Mouse (Mus musculus) forebrain, embryonic 14.5 days (tissue): ENCODE data around the gene Gramd4. TPM values are rescaled to one million over a fixed set of nuclear protein-coding genes. Genes with fewer than 3 reads are reported as not detected.

Experiments used
- ATAC-seq: fragments of 200-750 bp; cut with Nextera tagmentation; 2 replicates; pipeline ENCODE4 v1.8.0; 2017; ENCODE audit warnings: mild to moderate bottlenecking, moderate library complexity
- DNase-seq: peaks from one replicate; pipeline ENCODE4 v3.0.0-alpha.2; 2015; ENCODE audit warnings: low spot score
- H3K27ac ChIP-seq: fragments of 300-500 bp; sonication (generic); 2 replicates; pipeline ENCODE4 v1.5.1; 2014; ENCODE audit warnings: low read depth, mild to moderate bottlenecking, control low read depth, low read length, moderate library complexity
- H3K27me3 ChIP-seq: fragments of 300-500 bp; sonication (generic); replicated peaks from 2 replicates; pipeline ENCODE4 v1.6.1; 2014; ENCODE audit warnings: low read length, control low read depth, mixed read lengths; ENCODE audit not compliant: control insufficient read depth, insufficient read depth
- H3K36me3 ChIP-seq: fragments of 300-500 bp; sonication (generic); 2 replicates; pipeline ENCODE4 v1.6.1; 2014; ENCODE audit warnings: low read length, control low read depth; ENCODE audit not compliant: control insufficient read depth, insufficient read depth
- H3K4me1 ChIP-seq: fragments of 300-500 bp; sonication (generic); 2 replicates; pipeline ENCODE4 v1.6.1; 2014; ENCODE audit warnings: antibody characterized with exemption, low read length, control low read depth; ENCODE audit not compliant: control insufficient read depth, insufficient read depth
- H3K4me2 ChIP-seq: fragments of 300-500 bp; sonication (generic); 2 replicates; pipeline ENCODE4 v1.6.1; 2014; ENCODE audit warnings: mild to moderate bottlenecking, control low read depth, low read length
- H3K4me3 ChIP-seq: fragments of 300-500 bp; sonication (generic); 2 replicates; pipeline ENCODE4 v1.5.1; 2014; ENCODE audit warnings: low read depth, low read length, control low read depth
- H3K9ac ChIP-seq: fragments of 300-500 bp; sonication (generic); 2 replicates; pipeline ENCODE4 v1.6.1; 2014; ENCODE audit warnings: mild to moderate bottlenecking, low read length, control low read depth, moderate library complexity
- H3K9me3 ChIP-seq: fragments of 300-500 bp; sonication (generic); replicated peaks from 2 replicates; pipeline ENCODE4 v1.6.1; 2016; ENCODE audit warnings: low read length, control low read depth, mixed read lengths; ENCODE audit not compliant: control insufficient read depth
- WGBS: fragments of 180-500 bp; shearing (Covaris S2); extraction: QIAGEN DNeasy Blood & Tissue Kit; methylation state at CpG from one replicate; pipeline ENCODE4 v1.1.7; 2014; 5-methylcytosine and 5-hydroxymethylcytosine counted together
- polyA plus RNA-seq: library from polyadenylated mRNA; unstranded; fragments of >200 nt; fragmentation: Nextera tagmentation; extraction: Ambion mirVana; gene quantifications from 2 replicates; pipeline ENCODE4 v1.2.1, GENCODE M21; 2014

Gene Gramd4
- polyA plus RNA-seq, 1 experiment from 2014 or later = 20.7 TPM

DNA sequence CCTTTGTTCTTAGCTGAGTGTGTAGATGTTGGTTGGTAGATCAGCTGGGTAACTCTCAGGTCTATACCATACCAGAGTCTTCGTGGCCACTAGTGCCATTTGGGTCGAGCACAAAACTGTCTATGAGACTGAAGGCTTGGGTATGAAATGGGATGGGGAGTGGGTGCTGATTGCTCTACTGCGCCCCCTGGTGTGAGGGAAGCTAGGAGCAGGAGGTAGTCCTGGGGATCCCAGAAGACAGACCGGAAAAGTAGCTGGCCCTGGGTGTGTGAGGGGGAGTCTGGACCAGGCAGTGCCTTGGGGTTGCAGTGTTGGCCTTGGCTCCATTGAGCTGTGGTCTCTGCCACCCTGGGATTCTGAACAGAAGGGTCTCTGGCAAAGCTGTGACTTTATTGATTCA, 80.1 kb downstream of the Gramd4 start:
- ATAC-seq (no peak), DNase-seq (no peak)
- no peaks in the 10 kb centered on the region for H3K9me3 ChIP-seq
- no peak overlapping the region for H3K27ac ChIP-seq
- H3K9ac ChIP-seq = no peak overlapping the region
- H3K27me3 ChIP-seq = no peaks in the 10 kb centered on the region
- H3K4me2 ChIP-seq = no peak overlapping the region
- no peak overlapping the region for H3K4me3 ChIP-seq
- 66% methylated on average over 4 of the region's 4 CpGs for WGBS
- H3K36me3 ChIP-seq = peaks cover 65% of the 10 kb centered on the region
- H3K4me1 ChIP-seq = no peaks in the 10 kb centered on the region

DNA sequence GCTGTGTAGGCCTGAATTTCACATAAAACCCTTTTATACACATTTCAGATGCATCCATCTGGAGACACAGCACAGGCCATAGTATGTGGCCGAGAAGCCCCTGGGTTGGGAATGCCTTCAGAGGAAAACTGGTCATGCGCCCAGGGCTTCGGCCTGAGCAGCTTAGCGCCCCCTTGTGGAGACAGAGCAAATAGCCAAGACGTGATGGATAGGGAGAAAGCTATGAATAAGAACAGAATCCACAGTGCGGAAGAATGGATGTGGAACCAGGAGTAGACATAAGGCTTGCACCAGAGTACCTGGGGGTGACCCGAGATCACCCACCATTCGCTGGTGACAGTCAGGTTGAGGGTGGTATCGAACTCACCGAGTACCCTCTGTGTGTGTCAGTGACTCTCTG, 82.8 kb downstream of the Gramd4 start:
- no peaks in the 10 kb centered on the region for H3K27me3 ChIP-seq
- peak; percentile 80 for DNase-seq
- no peak overlapping the region for H3K27ac ChIP-seq
- H3K4me2 ChIP-seq = no peak overlapping the region
- H3K4me1 ChIP-seq = no peaks in the 10 kb centered on the region
- peaks cover 61% of the 10 kb centered on the region for H3K36me3 ChIP-seq
- peak; percentile 43; the same call in 1 of the 2 replicates for ATAC-seq
- H3K4me3 ChIP-seq = no peak overlapping the region
- H3K9ac ChIP-seq = no peak overlapping the region
- WGBS = 30% methylated on average over 10 of the region's 10 CpGs
- H3K9me3 ChIP-seq = no peaks in the 10 kb centered on the region

DNA sequence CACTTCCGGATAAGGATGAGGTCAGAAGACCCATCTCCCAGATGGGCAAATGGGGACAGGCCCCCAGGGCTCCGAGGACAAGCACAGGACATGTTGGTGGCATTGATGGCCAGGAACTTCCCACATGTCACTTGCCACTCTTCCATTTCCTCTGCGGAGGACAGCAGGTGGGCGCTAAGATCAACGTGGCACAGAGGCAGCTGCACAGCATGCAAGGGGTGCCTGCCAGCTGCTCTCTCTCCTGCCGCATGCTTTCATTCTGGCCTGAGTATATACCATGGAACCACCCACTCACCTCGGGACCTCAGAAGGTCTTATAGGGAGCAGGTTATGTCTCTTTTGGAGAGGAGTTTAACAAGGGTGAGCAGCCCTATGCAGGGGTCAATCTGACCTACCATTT, 87.1 kb downstream of the Gramd4 start:
- DNase-seq (no peak), ATAC-seq (no peak)
- no peak overlapping the region for H3K4me2 ChIP-seq
- H3K27me3 ChIP-seq = no peaks in the 10 kb centered on the region
- H3K27ac ChIP-seq = no peak overlapping the region
- H3K4me3 ChIP-seq = no peak overlapping the region
- H3K4me1 ChIP-seq = no peaks in the 10 kb centered on the region
- H3K36me3 ChIP-seq = peaks cover 74% of the 10 kb centered on the region
- H3K9ac ChIP-seq = no peak overlapping the region
- WGBS = 86% methylated on average over 7 of the region's 7 CpGs
- H3K9me3 ChIP-seq = no peaks in the 10 kb centered on the region

DNA sequence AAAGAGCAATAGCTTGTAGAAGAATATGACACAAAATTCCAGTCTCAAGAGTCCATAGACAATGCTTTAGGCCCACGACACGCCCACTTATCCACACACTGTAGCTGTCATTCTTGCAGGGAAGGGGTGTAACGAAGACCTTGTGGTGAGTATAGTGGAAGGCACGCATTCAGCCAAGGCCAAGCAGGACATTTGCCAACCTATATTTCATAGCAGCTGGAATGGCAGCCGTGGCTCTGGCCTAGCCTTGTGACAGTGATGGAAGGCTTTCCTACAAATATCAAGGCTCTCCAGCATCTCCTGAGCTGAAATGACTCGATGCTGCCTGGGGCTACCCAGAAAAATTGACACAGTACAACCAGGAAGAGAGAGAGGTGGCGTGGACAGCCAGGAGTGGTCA, 87.6 kb downstream of the Gramd4 start:
- H3K4me3 ChIP-seq = no peak overlapping the region
- no peak overlapping the region for H3K4me2 ChIP-seq
- DNase-seq (no peak), ATAC-seq (no peak)
- H3K27ac ChIP-seq = no peak overlapping the region
- H3K36me3 ChIP-seq = peaks cover 70% of the 10 kb centered on the region
- no peaks in the 10 kb centered on the region for H3K27me3 ChIP-seq
- H3K9me3 ChIP-seq = no peaks in the 10 kb centered on the region
- H3K9ac ChIP-seq = no peak overlapping the region
- no peaks in the 10 kb centered on the region for H3K4me1 ChIP-seq
- WGBS = 91% methylated on average over 7 of the region's 7 CpGs

DNA sequence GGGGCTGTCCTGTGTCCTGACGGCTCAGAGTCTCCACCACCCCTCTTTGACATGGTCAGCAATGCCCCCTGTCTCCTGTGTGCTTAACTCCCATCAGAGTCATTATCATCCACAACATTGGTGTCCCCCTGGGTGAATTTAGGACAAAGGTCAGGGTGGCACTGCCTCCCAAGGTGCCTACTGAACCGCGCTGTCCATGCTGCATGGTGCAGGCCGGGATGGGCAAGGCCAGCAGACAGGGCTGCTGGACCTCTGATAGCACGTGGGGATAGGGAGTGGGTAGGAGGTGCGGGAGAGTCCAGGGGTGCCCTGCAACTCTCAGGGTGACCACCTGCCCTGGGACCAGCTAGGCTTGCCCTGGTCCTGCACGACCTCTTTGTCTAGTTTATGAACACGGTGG, 89.4 kb downstream of the Gramd4 start:
- DNase-seq (no peak), ATAC-seq (no peak)
- Histone ChIP-seq H3K4me2 (no peak overlapping the region), H3K27me3 (no peaks in the 10 kb centered on the region), H3K4me3 (no peak overlapping the region), H3K27ac (no peak overlapping the region), H3K36me3 (peaks cover 68% of the 10 kb centered on the region), H3K4me1 (no peaks in the 10 kb centered on the region), H3K9ac (no peak overlapping the region), H3K9me3 (no peaks in the 10 kb centered on the region)
- 88% methylated on average over 8 of the region's 8 CpGs for WGBS

DNA sequence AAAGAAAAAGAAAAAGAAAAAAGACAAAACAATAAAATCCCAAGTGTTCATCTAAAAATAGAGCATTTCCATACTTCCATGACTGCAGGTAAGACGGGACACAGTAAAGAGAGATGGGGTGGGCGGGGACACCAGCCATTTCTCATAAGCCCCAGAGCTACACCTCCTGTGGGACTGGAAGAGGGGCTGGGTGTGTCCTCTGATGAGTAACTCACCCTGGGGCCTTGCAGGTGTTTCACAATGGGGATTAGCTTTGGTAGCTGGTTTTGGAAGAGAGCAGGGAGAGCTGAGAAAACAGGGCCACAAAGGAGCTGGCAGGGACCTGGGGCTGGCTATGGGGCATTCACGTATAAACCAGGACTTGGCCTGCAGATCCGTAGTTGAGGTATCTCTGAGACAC, 93.1 kb downstream of the Gramd4 start:
- WGBS = 73% methylated on average over 4 of the region's 4 CpGs
- H3K27me3 ChIP-seq = no peaks in the 10 kb centered on the region

DNA sequence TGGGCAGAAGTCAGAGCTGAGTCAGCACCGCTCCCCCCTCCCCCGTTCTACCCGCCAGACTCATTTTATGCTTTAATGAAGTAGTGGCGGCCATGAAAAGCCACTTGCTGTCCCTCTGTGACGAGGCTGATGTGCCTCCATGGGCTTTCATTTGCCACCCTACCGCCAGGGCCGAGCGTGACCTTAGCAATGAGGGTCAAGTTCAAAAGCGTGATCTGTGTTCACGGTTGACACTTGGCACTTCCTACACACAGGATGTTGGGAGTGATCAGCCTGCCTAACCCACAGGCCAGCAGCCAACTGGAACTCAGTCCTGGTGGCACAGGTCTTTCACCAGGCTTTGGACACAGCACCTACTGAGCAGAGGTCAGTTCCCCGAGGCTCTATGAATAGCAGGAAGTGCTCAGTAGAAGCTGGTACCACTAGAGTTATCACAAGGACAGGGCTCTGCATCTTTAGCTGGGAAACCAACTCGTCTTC, 96.0 kb downstream of the Gramd4 start:
- no peak overlapping the region for H3K9ac ChIP-seq
- no peak overlapping the region for H3K4me3 ChIP-seq
- H3K4me1 ChIP-seq = no peaks in the 10 kb centered on the region
- DNase-seq = no peak
- ATAC-seq = no peak
- H3K36me3 ChIP-seq = peaks cover 48% of the 10 kb centered on the region
- WGBS = 92% methylated on average over 12 of the region's 12 CpGs
- no peak overlapping the region for H3K27ac ChIP-seq
- no peak overlapping the region for H3K4me2 ChIP-seq
- no peaks in the 10 kb centered on the region for H3K9me3 ChIP-seq
- no peaks in the 10 kb centered on the region for H3K27me3 ChIP-seq

More for the DNA sequence above, 93.1 kb downstream of the Gramd4 start:
- H3K27ac ChIP-seq = no peak overlapping the region
- ATAC-seq = no peak
- DNase-seq = no peak
- H3K36me3 ChIP-seq = peaks cover 62% of the 10 kb centered on the region
- no peaks in the 10 kb centered on the region for H3K4me1 ChIP-seq
- no peak overlapping the region for H3K9ac ChIP-seq
- no peaks in the 10 kb centered on the region for H3K9me3 ChIP-seq
- H3K4me2 ChIP-seq = no peak overlapping the region
- H3K4me3 ChIP-seq = no peak overlapping the region

DNA sequence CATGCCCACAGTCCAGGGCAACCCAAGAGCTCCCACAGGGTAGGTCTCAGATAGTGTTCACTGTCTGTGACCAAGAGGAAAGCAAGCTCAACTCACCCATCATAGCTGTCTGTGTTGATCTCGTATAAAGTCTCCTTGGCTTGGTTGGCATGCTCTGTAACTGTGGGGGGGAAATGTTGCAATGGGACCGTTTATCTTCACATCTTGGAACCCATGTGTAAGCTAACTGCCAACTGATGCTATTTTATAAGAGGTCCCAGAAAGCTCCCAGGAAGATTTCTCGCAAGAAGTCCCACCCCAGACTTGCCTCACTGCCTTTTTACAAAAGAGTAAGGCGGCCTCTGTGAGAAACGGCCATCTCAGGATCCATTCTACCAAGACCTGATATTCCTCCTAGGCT, 99.0 kb downstream of the Gramd4 start:
- WGBS = 74% methylated on average over 5 of the region's 5 CpGs
- Histone ChIP-seq H3K27me3 (no peaks in the 10 kb centered on the region), H3K9me3 (no peaks in the 10 kb centered on the region), H3K36me3 (peaks cover 34% of the 10 kb centered on the region), H3K4me2 (no peak overlapping the region), H3K4me3 (no peak overlapping the region), H3K27ac (no peak overlapping the region), H3K9ac (no peak overlapping the region), H3K4me1 (no peaks in the 10 kb centered on the region)
- no peak for ATAC-seq
- DNase-seq = no peak

DNA sequence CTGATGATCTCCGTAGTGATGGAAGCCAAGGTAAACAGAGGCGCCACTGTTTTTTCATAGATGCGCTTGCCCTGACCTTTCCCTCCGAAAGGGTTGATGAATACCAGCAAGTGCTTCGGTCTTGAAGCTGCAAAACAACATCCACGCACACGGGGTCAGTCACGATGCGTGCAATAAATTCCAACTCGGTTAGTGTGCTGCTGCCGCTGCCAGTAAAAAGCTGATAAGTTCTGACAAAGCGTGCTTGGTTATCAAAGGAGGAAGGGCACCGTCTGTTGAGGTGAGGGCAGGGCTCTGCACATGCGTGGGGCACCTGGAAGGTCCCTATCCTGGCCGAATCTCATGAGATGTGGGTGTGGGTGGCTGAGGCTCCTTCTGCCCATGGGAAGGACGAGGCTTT, 101.6 kb downstream of the Gramd4 start:
- WGBS = 88% methylated on average over 16 of the region's 16 CpGs
- Histone ChIP-seq H3K4me2 (no peak overlapping the region), H3K9me3 (no peaks in the 10 kb centered on the region), H3K4me3 (no peak overlapping the region), H3K27ac (no peak overlapping the region), H3K9ac (no peak overlapping the region), H3K36me3 (peaks cover 30% of the 10 kb centered on the region), H3K27me3 (no peaks in the 10 kb centered on the region), H3K4me1 (no peaks in the 10 kb centered on the region)
- DNase-seq (no peak), ATAC-seq (no peak)
